Mouse (Mus musculus): ENCODE data around the gene Ier5.

Gene Ier5

DNA sequence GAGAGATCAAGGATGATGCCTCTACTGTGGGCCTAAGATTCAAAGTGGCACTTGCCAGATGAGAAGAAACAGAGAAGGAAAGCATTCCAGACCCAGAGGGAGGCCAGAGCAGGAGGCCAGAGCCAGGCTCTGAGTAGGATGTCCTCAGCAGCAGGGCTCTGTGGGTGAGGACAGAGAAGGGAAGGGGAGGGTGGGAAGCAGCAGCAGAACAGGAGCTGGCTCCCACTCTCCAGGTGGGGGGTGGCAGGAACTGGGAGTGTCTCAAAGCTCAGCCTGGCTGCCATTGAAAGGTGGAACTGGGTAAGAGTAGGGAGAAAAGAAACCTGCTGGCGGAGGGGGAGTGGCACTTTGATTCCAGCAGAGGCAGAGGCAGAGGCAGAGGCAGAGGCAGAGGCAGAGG lies 46.1 kb downstream of the Ier5 start:
- no peak for DNase-seq (ENCODE audit: low spot score)

- DNase-seq (ENCODE audit: low spot score), result no peak
Observed at GRCm38 (mm10) chr1:155052761-155053166, 46.7 kb downstream of the Ier5 start.

- DNase-seq (ENCODE audit: low spot score), result no peak
Observed at GRCm38 (mm10) chr1:155052131-155052760, 47.2 kb downstream of the Ier5 start.

- DNase-seq (ENCODE audit: low spot score), result no peak
Observed at GRCm38 (mm10) chr1:155051701-155052127, 47.7 kb downstream of the Ier5 start.

DNA sequence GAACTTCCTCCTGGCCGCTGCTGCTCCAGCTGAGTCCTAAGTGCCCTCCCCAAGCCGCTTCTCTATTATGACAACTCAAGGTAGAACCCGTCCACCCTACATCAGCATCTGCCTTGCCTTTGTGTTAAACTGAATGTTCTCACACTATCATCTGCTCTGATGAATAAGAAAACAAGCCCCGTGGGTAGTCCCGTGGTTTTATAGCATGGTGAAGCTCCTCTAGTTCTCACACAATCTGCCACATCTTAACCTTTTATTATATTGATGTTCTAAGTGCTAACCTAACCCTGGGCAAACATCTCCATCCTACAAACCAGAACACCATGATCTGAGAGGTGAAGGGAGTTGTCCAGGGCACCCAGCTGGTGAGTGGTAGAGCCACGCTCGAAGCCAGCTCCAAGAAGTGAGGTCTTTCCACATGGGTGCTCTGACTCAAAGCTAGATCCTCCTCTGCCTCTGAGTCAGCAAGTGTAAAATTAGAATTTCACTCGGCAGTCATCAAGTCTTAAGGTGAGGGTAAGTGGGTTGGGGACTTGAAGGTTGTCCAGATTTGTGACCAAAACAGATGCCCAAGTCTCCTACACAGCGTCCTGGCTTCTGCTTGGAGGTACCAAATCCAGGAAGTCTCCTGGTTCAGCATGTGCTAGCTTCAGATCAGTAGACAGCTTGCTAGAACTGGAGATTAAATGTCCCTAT lies 48.4 kb downstream of the Ier5 start:
- no peak for DNase-seq (ENCODE audit: low spot score)

DNA sequence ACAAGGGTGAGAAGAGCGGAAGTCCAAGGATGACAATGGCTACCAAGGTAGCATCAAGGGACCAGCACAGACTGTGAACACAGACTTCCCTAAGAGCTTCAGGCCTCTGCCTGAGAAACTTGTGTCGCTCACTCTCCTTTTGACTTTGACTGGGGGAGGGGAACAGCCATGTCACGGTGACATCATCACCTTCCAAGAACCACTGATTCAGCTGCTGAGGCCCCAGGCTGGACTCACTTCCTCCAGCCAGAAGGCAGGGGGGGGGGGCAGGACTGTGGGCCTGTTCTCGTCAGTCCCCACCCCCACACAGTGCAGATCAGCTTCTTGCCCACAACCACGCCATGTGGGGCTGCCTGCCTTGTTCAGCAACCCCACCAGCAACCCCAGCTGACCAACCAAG lies 49.3 kb downstream of the Ier5 start:
- DNase-seq (ENCODE audit: low spot score), result no peak

GRCm38 (mm10) chr1:155048947-155049346 lies 50.5 kb downstream of the Ier5 start:
- peak; percentile 80 for DNase-seq (ENCODE audit: low spot score)
